Mouse (Mus musculus) cortical plate, adult 2 months (tissue): Measurements from ENCODE around the gene Zbtb3.

ENCODE experiments used
- CTCF ChIP-seq: fragments of 200-500 bp; IDR thresholded peaks from 2 replicates; pipeline ENCODE4 v1.5.1; 2011; ENCODE audit warnings: mild to moderate bottlenecking, control low read depth, low read length; ENCODE audit not compliant: insufficient read depth; ENCODE audit errors: extremely low read depth
- POLR2A ChIP-seq: fragments of 200-500 bp; IDR thresholded peaks from 2 replicates; pipeline ENCODE4 v1.6.1; 2011; ENCODE audit warnings: mild to moderate bottlenecking, low read length, control low read depth; ENCODE audit not compliant: insufficient read depth; ENCODE audit errors: extremely low read depth

DNA sequence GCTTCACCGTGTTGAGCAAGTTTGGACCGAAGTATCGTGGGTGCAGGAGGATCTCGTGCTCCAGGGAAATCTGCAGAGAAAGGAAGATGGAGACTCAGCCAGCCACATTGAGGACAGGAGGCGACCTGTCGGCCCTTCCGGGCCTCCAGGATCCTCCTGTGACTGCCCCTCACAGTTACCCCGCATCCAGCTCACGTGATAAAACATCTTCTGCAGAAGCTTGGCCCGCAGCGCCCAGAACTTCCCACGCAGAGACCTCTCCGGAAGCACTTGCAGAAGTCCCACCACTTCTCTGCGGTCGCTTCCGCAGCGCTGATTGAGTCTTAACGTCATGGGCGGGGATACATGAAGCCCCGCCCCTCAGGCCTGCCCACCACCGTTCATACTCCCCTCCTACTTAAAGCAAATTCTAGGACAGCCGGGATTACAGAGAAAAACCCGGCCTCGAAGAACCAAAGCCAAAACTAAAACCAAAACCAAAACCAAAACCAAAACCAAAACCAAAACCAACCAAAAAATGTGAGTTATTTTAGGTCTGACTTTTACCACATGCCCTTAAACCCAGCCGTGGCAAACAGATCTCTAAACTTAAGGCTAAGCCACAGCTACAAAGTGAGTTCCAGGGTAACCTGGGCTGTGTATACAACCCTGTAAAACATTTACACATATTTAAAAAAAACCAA, 4.0 kb upstream of the Zbtb3 start, which contains the start of gene Polr2g:
- TF ChIP-seq POLR2A: 0 out of 2 replicates have a peak, but pooled peaks have one; percentile 46
- TF ChIP-seq CTCF: no peak
